Mouse (Mus musculus): Measurements from ENCODE around the gene 1700013G24Rik. TPM values are rescaled to one million over a fixed set of nuclear protein-coding genes. Genes with fewer than 3 reads are reported as not detected.

Gene 1700013G24Rik
- polyA plus RNA-seq, 1 experiment from 2014 or later: not detected

- H3K27me3 ChIP-seq (ENCODE audit: control insufficient read depth, insufficient read depth, low read length): no peaks in the 10 kb centered on the region
- peaks cover 19% of the 10 kb centered on the region for H3K36me3 ChIP-seq (ENCODE audit: control insufficient read depth, insufficient read depth, low read length)
- no peak for ATAC-seq (ENCODE audit: insufficient number of reproducible peaks, insufficient read depth, low FRiP score, low read depth)
- no peak overlapping the region for H3K4me3 ChIP-seq (ENCODE audit: low read depth, low read length)
- no peak overlapping the region for H3K27ac ChIP-seq (ENCODE audit: low read length)
- H3K4me2 ChIP-seq (replicated peaks; ENCODE audit: low read depth, low read length): no peak overlapping the region
- H3K4me1 ChIP-seq (ENCODE audit: control insufficient read depth, insufficient read depth, low read length): peaks cover 33% of the 10 kb centered on the region
- no peak overlapping the region for H3K9ac ChIP-seq (replicated peaks; ENCODE audit: low read depth, low read length)
- 65% methylated on average over 12 of the region's 12 CpGs for WGBS
- H3K9me3 ChIP-seq (ENCODE audit: control insufficient read depth, low read depth, low read length): no peaks in the 10 kb centered on the region
These were observed 47.1 kb downstream of the 1700013G24Rik start for GRCm38 (mm10) chr4:137500149-137500548.

- WGBS: 80% methylated on average over 5 of the region's 5 CpGs
- H3K9me3 ChIP-seq (ENCODE audit: control insufficient read depth, low read depth, low read length): no peaks in the 10 kb centered on the region
These were observed 47.9 kb downstream of the 1700013G24Rik start for GRCm38 (mm10) chr4:137500953-137501352.

DNA sequence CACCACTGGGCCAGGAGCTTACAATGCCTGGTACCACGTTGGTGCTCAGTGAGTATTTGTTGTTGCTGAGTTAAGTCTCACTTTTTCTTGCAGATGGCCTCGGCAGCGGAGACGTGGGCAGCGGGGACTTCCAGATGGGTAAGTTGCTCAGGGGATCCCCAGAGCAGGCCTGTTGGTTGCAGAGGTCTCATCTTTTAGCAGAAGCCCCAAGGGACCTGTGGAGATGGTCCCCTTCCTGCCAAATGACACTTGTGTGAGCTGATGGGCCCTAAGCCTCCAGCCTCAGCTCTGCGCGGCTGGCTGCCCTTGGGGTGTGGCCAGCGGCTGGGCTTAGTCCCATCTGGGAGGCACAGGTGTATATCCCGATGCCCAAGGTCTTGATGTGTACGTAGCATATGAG, 49.1 kb downstream of the 1700013G24Rik start:
- H3K27me3 ChIP-seq (ENCODE audit: control insufficient read depth, insufficient read depth, low read length): no peaks in the 10 kb centered on the region
- H3K36me3 ChIP-seq (ENCODE audit: control insufficient read depth, insufficient read depth, low read length): peaks cover 22% of the 10 kb centered on the region
- ATAC-seq (ENCODE audit: insufficient number of reproducible peaks, insufficient read depth, low FRiP score, low read depth): no peak
- peaks cover 21% of the 10 kb centered on the region for H3K4me1 ChIP-seq (ENCODE audit: control insufficient read depth, insufficient read depth, low read length)
- H3K4me2 ChIP-seq (replicated peaks; ENCODE audit: low read depth, low read length): no peak overlapping the region
- WGBS: 90% methylated on average over 10 of the region's 10 CpGs
- no peak overlapping the region for H3K9ac ChIP-seq (replicated peaks; ENCODE audit: low read depth, low read length)
- no peaks in the 10 kb centered on the region for H3K9me3 ChIP-seq (ENCODE audit: control insufficient read depth, low read depth, low read length)
- H3K27ac ChIP-seq (ENCODE audit: low read length): no peak overlapping the region
- H3K4me3 ChIP-seq (ENCODE audit: low read depth, low read length): no peak overlapping the region

More at GRCm38 (mm10) chr4:137500953-137501352, 47.9 kb downstream of the 1700013G24Rik start:
- Histone ChIP-seq H3K4me1 (ENCODE audit: control insufficient read depth, insufficient read depth, low read length) (peaks cover 25% of the 10 kb centered on the region), H3K4me2 (replicated peaks; ENCODE audit: low read depth, low read length) (no peak overlapping the region), H3K27me3 (ENCODE audit: control insufficient read depth, insufficient read depth, low read length) (no peaks in the 10 kb centered on the region), H3K36me3 (ENCODE audit: control insufficient read depth, insufficient read depth, low read length) (peaks cover 22% of the 10 kb centered on the region), H3K4me3 (ENCODE audit: low read depth, low read length) (no peak overlapping the region), H3K27ac (ENCODE audit: low read length) (no peak overlapping the region), H3K9ac (replicated peaks; ENCODE audit: low read depth, low read length) (no peak overlapping the region)
- ATAC-seq (ENCODE audit: insufficient number of reproducible peaks, insufficient read depth, low FRiP score, low read depth): no peak

GRCm38 (mm10) chr4:137502801-137503200, 49.7 kb downstream of the 1700013G24Rik start:
- no peaks in the 10 kb centered on the region for H3K9me3 ChIP-seq (ENCODE audit: control insufficient read depth, low read depth, low read length)
- peaks cover 15% of the 10 kb centered on the region for H3K4me1 ChIP-seq (ENCODE audit: control insufficient read depth, insufficient read depth, low read length)
- no peak overlapping the region for H3K9ac ChIP-seq (replicated peaks; ENCODE audit: low read depth, low read length)
- H3K36me3 ChIP-seq (ENCODE audit: control insufficient read depth, insufficient read depth, low read length): peaks cover 25% of the 10 kb centered on the region
- 89% methylated on average over 7 of the region's 7 CpGs for WGBS
- H3K27me3 ChIP-seq (ENCODE audit: control insufficient read depth, insufficient read depth, low read length): no peaks in the 10 kb centered on the region
- ATAC-seq (ENCODE audit: insufficient number of reproducible peaks, insufficient read depth, low FRiP score, low read depth): no peak
- H3K4me3 ChIP-seq (ENCODE audit: low read depth, low read length): no peak overlapping the region
- H3K4me2 ChIP-seq (replicated peaks; ENCODE audit: low read depth, low read length): no peak overlapping the region
- no peak overlapping the region for H3K27ac ChIP-seq (ENCODE audit: low read length)

GRCm38 (mm10) chr4:137503509-137503971, 50.5 kb downstream of the 1700013G24Rik start:
- 80% methylated on average over 6 of the region's 6 CpGs for WGBS
- Histone ChIP-seq H3K27ac (ENCODE audit: low read length) (no peak overlapping the region), H3K27me3 (ENCODE audit: control insufficient read depth, insufficient read depth, low read length) (no peaks in the 10 kb centered on the region), H3K4me2 (replicated peaks; ENCODE audit: low read depth, low read length) (no peak overlapping the region), H3K9ac (replicated peaks; ENCODE audit: low read depth, low read length) (no peak overlapping the region), H3K4me1 (ENCODE audit: control insufficient read depth, insufficient read depth, low read length) (peaks cover 8% of the 10 kb centered on the region), H3K9me3 (ENCODE audit: control insufficient read depth, low read depth, low read length) (no peaks in the 10 kb centered on the region), H3K36me3 (ENCODE audit: control insufficient read depth, insufficient read depth, low read length) (peaks cover 32% of the 10 kb centered on the region), H3K4me3 (ENCODE audit: low read depth, low read length) (no peak overlapping the region)
- peak; percentile 31; the same call in 1 of the 2 replicates for ATAC-seq (ENCODE audit: insufficient number of reproducible peaks, insufficient read depth, low FRiP score, low read depth)

Other genes starting within 250 kb of the 1700013G24Rik start
- gene Wnt4, start 175.8 kb upstream of the 1700013G24Rik start, polyA plus RNA-seq (2014; fragmentation: Nextera tagmentation; extraction: Ambion mirVana): 6.1 and 6.3 TPM in 2 replicates
- gene Cdc42, start 95.6 kb upstream of the 1700013G24Rik start, polyA plus RNA-seq (2014; fragmentation: Nextera tagmentation; extraction: Ambion mirVana): 707 and 719 TPM in 2 replicates
- not detected in 2 replicates for gene Cela3a, start 43.5 kb upstream of the 1700013G24Rik start, polyA plus RNA-seq (2014; fragmentation: Nextera tagmentation; extraction: Ambion mirVana)
- 1.0 TPM in 1 of 2 replicates, not detected in the other for gene Cela3b, start 22.7 kb upstream of the 1700013G24Rik start, polyA plus RNA-seq (2014; fragmentation: Nextera tagmentation; extraction: Ambion mirVana)
- 42.6 and 44.1 TPM in 2 replicates for gene Hspg2, start 15.5 kb downstream of the 1700013G24Rik start, polyA plus RNA-seq (2014; fragmentation: Nextera tagmentation; extraction: Ambion mirVana)
- not detected in 2 replicates for gene Ldlrad2, start 121.3 kb downstream of the 1700013G24Rik start, polyA plus RNA-seq (2014; fragmentation: Nextera tagmentation; extraction: Ambion mirVana)
- 83.9 and 86.8 TPM in 2 replicates for gene Usp48, start 140.5 kb downstream of the 1700013G24Rik start, polyA plus RNA-seq (2014; fragmentation: Nextera tagmentation; extraction: Ambion mirVana)
- gene Rap1gap, start 211.4 kb downstream of the 1700013G24Rik start, polyA plus RNA-seq (2014; fragmentation: Nextera tagmentation; extraction: Ambion mirVana): 17.5 and 24.6 TPM in 2 replicates

Data from stomach, embryonic 14.5 days (tissue).